Mouse (Mus musculus) embryo, embryonic 11 days (tissue): ENCODE results near the gene Ccdc154.

Source experiments
- DNase-seq: peaks from one replicate; pipeline ENCODE4 v3.0.0-alpha.2; 2015

The Ccdc154 gene

DNA sequence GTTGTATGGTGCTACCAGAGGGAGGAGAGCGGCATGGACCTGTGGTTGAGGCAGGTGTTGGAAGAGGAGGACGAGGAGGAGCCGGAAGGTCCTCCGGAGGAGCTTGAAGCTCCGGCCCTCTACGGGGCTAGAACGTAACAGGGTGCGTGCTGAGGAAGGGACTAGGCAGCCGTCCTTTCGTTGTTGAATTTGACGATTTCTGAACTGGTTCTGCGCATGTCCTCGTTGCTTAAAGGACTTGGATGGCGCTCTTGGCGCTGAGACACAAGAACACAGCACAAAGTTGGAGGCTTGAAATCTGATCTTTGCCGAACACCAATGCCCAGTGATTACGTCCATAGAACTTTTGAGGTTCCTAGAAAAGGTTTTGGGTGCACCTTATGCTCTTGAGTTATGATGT lies 22.7 kb downstream of the Ccdc154 start:
- no peak for DNase-seq

GRCm38 (mm10) chr17:25187784-25188149 lies 25.5 kb downstream of the Ccdc154 start:
- no peak for DNase-seq

DNA sequence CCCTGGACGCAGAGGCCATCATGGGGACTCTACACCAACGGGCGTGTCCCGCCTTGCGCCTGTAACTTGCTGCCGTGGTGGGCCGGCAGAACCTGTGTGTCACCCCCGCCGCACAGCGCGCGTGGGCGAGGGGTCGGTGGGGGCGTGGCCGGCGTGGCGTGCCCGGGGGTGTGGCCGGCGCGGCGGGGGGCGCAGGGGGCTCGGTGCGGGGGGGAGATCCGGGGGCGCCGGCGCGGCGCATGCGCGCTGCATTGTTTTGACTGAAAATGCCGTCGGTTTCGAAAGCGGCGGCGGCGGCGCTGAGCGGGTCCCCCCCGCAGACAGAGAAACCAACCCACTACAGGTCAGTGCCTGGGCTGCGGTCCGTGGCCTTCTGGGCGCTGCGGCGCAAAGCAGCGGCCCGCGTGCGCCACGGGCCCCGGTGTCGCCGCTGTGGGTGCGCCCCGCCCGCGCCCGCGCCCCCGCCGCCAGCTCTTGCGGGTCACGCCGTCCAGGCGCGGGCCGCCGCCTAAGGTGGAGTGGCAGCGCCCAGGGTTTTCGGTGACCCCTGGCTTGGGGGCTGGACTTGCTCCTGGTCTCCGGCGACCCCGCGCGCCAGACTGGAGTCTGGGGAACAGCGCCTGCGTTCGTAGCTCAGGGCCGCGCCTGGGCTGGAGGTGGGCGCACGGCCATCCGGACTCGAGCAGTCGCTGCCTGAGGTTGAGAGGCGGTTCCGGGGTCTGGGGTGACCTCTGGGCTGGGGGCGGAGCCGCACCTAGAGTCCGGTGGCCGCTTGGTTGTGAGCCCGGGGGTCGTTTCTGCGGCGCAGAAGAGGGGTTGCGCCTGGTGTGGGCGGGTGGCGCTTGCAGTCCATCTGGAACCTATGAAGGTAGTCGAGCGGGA lies 26.1 kb downstream of the Ccdc154 start, which contains the start of gene Unkl:
Unkl (plus strand) TSS at position 248 of the 882 bp plus-strand sequence.
- DNase-seq: peak; percentile 81

GRCm38 (mm10) chr17:25189091-25189490 lies 26.8 kb downstream of the Ccdc154 start:
- no peak for DNase-seq

DNA sequence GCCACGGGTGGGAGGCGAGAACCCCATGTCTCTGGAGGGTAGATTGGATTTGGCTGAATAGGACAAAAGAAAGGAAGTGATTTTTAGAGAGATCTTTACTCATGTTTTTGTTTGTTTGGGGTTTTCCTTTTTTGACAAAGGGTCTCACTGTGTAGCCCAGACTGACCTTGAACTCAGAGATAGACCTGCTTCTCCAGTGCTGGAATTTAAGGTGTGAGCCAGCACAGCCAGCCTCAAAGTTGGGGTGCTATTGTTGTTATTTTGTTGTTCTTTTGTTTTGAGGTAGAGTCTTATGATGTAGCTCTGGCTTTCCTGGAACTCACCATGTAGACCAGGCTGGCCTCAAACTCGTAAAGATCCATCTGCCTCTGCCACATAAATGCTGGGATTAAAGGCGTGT lies 40.1 kb downstream of the Ccdc154 start:
- DNase-seq: no peak

GRCm38 (mm10) chr17:25210006-25210405 lies 47.7 kb downstream of the Ccdc154 start:
- DNase-seq: no peak

- no peak for DNase-seq
Observed at GRCm38 (mm10) chr17:25210680-25211466, 48.6 kb downstream of the Ccdc154 start.

- DNase-seq: no peak
Observed at GRCm38 (mm10) chr17:25211705-25212104, 49.4 kb downstream of the Ccdc154 start.

- no peak for DNase-seq
Observed at GRCm38 (mm10) chr17:25215431-25215830, 53.2 kb downstream of the Ccdc154 start.

DNA sequence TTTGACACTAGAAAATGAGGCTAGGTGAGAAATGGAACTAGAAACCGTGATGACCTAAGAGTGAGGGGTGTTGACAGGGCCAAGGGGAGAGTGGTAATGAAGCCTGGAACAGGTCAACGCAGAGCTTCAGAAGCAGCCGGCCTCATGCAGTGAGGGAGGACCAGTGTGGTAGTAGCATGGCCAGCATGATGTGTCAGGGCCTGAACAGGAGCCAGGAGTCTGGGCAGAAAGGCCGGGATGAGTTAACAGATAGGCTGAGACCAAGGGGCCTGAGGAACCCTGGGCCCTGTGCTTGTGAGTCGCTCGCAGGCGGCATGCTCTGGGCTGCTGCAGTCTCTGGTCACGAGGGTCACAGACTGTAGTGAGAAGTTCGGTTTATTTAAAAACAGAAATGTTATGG lies 56.7 kb downstream of the Ccdc154 start:
- no peak for DNase-seq

- DNase-seq: no peak
Observed at GRCm38 (mm10) chr17:25219492-25220295, 57.4 kb downstream of the Ccdc154 start.

DNA sequence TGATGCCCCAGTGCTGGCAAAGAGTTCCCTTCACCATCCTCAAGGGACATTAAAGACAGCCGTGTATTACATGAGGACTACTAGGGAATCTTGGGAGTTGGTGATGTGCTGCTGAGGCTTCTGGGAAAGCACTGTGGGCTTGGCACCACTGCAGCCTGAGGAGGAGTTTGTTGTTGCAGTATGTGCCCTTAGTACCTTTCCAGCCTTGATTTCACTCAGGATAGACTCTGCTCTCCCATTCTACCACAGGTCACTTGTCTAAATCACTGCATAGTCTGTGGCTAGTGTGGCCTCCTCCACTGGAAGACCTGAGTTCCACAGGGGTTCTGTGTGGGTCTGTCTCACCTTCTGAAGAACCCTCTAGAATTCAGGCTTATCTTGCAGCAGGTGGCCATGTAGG lies 58.5 kb downstream of the Ccdc154 start:
- no peak for DNase-seq
